Mouse (Mus musculus) megakaryocyte progenitor cell, adult 5-6 weeks (primary cell): ENCODE measurements around the gene Hibadh. TPM values are rescaled to one million over a fixed set of nuclear protein-coding genes. Genes with fewer than 3 reads are reported as not detected.

ENCODE experiments used
- ATAC-seq: replicated peaks from 2 replicates; pipeline ENCODE4 v1.8.0; 2016; ENCODE audit warnings: mild to moderate bottlenecking, moderate TSS enrichment, inconsistent platforms; ENCODE audit not compliant: poor library complexity
- total RNA-seq, 2 experiments: library from RNA; stranded (forward) in 1 of 2; stranded (reverse) in 1 of 2; fragments of 157-497, 149-512 nt in 1 of 2; fragments of 200-1000 nt in 1 of 2; gene quantifications; 2 replicates each; pipeline versions ENCODE4 v1.2.3 to v1.2.4; 2015 to 2017

The Hibadh gene
- total RNA-seq, 2 experiments from 2014 or later, result 51.1 to 97.5 TPM

DNA sequence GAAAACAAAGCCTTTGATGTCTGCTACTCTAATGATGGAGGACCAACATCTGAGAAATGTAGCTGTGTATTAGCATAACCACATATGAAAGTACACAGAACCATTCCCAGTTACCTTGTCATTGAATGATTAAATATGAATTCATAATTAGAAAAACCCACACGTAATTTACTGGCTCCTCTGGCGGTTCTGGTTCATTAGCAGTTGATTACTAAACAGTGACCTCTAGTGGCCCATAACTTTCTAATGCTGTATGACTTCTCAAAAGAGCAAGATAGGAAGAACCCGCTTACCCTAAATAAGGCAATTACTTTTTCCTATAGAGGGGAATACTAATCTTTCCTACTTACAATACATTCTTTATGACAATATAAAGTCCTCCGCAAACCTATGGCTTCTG lies 62.9 kb downstream of the Hibadh start:
- peak; percentile 80 for ATAC-seq

- ATAC-seq, result no peak
Measured at GRCm38 (mm10) chr6:52568706-52569105, 71.5 kb downstream of the Hibadh start.

DNA sequence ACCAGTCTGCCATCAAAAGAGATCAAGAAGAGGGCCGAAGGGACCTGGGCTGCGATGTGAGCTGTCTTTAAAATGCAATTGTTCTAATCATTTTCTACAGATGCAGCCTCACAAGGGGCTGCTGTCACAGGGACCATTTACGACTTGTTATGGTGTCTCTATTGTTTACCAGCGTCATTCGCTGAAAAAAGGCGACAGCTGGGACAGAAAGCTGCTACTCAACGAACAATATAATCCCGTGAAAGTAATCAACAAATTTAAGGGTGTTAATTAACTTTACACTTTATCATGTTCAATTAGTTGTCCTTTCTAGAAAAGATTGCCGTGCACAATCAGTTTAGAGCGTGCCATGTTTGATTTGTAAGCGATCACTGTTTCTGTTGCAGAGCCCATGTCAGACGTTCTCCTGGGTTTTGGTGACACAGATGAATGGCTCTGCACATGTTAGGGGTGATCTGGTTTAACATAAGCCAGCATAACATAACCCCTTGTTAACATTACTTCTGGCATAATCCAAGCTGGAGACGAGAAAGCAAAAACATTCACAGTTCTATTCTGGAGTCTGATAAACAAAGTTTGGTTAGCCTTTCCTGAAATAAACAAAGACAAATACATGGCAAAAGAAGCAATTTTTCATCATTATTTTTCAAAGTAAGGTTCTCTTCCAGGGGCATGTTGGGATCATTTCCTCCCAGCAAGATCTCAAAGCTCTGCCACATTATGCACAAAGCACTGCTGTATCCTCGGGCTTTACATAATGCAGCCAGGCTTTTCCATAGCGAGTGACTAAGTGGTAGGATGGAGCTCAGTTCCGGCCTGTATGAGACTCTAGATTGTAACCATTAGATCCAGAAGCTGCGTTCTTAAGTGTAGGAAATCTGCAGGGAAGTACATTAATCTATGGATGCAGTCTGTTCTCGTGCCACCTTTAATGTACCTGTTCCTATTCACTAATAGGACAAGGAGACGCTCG lies 72.6 kb downstream of the Hibadh start:
- no peak for ATAC-seq

- ATAC-seq, result no peak
Measured at GRCm38 (mm10) chr6:52565210-52565609, 75.0 kb downstream of the Hibadh start.

- ATAC-seq, result no peak
Measured at GRCm38 (mm10) chr6:52562994-52563393, 77.2 kb downstream of the Hibadh start.

- no peak for ATAC-seq
Measured at GRCm38 (mm10) chr6:52559041-52559440, 81.1 kb downstream of the Hibadh start.

GRCm38 (mm10) chr6:52544376-52544775 lies 95.8 kb downstream of the Hibadh start:
- ATAC-seq, result 0 out of 2 replicates have a peak, but pooled peaks have one; percentile 9

GRCm38 (mm10) chr6:52542464-52542863 lies 97.7 kb downstream of the Hibadh start:
- no peak for ATAC-seq

DNA sequence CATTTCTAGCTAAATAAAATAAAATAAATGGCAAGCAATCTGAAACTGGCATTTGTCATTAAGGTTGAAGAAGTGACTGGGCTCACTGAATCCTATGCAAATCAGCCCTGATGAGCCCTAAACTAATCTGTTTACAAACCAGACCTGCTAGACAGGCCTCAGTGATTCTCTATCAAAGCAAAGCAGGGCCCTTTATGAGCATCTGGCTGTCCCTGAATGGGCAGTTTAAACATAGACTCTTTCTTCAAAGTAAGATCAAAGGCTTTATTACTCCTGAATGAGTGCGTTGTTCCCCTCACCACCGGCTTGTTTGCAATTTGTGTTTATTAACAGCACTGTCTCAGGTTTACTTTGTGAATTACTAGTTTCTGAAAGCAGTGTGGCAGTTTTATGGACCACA lies 100.3 kb downstream of the Hibadh start:
- ATAC-seq, result no peak

DNA sequence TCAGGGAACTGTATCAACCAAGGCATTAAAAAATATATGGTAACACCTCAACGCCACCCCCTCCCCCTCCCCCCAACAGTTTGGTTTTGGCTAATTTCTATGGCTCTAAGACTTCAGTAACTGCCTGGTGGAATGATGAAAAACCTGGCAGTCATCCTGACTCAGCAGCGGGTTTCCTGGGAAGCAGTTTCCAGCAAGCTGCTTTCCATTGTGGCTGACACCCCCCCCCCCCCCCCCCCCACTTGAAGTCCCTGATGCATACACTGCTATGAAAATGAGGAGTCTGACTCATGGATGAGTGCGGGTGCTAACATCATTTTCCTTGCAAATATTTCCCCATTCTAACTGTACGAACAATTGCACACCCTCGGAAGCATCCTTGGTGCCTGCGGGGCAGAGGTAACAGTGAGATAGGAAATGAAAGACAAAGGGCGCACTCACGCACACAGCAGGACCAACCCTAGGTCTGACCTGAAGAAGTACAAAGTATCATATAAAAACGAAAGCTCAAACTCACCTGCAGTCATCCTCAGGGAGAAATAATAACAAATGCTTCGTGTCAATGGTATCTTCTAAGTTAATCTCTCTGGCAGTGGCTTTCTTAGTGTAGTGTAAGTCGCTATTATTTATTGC lies 105.0 kb downstream of the Hibadh start:
- ATAC-seq, result no peak

- no peak for ATAC-seq
Measured at GRCm38 (mm10) chr6:52532144-52532492, 108.1 kb downstream of the Hibadh start.

- no peak for ATAC-seq
Measured at GRCm38 (mm10) chr6:52531366-52532143, 108.6 kb downstream of the Hibadh start.

- no peak for ATAC-seq
Measured at GRCm38 (mm10) chr6:52530861-52531260, 109.3 kb downstream of the Hibadh start.

DNA sequence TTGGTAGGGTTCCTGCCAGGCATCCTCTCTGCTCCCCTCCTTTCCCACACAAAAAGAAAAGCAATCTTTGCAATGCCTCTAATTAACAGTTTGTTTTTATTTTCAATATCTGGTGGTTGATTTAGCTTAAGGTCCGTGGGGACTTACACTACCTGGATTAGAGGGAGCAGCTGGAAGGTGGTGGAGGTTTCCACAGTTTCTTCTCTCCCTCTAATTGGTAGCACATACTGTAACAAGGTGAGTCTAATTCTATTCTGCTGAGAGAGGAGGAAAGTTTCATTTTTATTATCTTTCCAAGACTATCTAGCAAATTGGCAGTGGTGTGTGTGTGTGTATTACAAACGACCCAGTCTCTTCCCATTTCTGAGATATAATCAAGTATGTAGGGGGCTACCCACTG lies 116.0 kb downstream of the Hibadh start:
- ATAC-seq, result no peak

DNA sequence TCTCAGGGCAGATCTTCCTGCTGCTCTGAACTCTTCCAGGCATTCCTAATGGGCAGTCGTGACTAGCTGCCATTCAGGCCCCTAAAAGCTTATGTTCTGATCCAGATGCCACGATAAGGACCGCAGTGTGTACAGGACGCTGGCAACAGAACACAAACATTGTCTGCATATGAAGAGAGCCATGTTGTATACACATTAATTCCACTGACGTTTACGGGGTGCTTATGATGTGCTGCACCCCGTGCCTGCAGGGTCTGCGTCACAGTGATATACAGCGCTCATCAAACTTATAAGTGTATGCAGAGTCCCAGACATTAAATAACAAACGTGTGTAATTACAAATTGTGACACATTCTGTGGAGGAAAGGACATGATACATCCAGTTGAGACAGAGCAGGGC lies 121.5 kb downstream of the Hibadh start:
- no peak for ATAC-seq

- ATAC-seq, result no peak
Measured at GRCm38 (mm10) chr6:52517272-52517671, 122.9 kb downstream of the Hibadh start.

- ATAC-seq, result no peak
Measured at GRCm38 (mm10) chr6:52513876-52514405, 126.2 kb downstream of the Hibadh start.

- no peak for ATAC-seq
Measured at GRCm38 (mm10) chr6:52508789-52509188, 131.4 kb downstream of the Hibadh start.

DNA sequence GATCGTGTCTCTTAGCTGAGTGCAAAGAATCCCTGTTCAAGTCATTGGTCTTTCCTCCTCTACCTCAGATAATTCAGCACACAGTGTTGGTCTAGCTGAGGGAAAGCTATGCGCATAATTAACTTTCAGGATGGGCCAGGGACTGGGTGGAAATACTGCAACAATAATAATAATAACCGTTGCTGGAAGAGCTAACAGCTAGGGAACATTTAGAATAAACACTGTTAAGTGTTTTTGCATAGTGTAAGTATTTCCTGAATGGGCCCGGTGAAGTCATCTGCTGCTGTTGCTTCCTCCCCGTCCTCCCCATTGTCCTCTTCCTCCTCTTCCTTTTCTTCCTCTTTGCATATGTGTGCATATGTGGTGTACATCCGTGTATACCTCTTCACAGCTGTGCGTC lies 132.2 kb downstream of the Hibadh start:
- no peak for ATAC-seq

GRCm38 (mm10) chr6:52507171-52507570 lies 133.0 kb downstream of the Hibadh start:
- no peak for ATAC-seq
